Mouse (Mus musculus) left cerebral cortex, postnatal 14 days (tissue): ENCODE data around the gene Cd247. TPM values are rescaled to one million over a fixed set of nuclear protein-coding genes. Genes with fewer than 3 reads are reported as not detected.

Experiments used
- DNase-seq, 2 experiments: peaks; one replicate each; pipeline ENCODE4 v3.0.0; 2021 to 2022; ENCODE audit warnings: low spot score in 2 of 2, mixed read lengths in 1 of 2
- intact Hi-C: fragments of 180-260 bp; cut with DNase I; formaldehyde crosslinking; loops from one replicate; pipeline ENCODE4 v1.15.1; 2025
- total RNA-seq, 2 experiments: library from RNA; stranded (reverse); gene quantifications; 2 replicates each; pipeline ENCODE4 v1.2.3; 2021

Gene Cd247
- total RNA-seq, 2 experiments from 2014 or later, result not detected

GRCm38 (mm10) chr1:165874645-165875044, 86.2 kb downstream of the Cd247 start:
- intact Hi-C loops, result no loop called here
- no peak for DNase-seq

DNA sequence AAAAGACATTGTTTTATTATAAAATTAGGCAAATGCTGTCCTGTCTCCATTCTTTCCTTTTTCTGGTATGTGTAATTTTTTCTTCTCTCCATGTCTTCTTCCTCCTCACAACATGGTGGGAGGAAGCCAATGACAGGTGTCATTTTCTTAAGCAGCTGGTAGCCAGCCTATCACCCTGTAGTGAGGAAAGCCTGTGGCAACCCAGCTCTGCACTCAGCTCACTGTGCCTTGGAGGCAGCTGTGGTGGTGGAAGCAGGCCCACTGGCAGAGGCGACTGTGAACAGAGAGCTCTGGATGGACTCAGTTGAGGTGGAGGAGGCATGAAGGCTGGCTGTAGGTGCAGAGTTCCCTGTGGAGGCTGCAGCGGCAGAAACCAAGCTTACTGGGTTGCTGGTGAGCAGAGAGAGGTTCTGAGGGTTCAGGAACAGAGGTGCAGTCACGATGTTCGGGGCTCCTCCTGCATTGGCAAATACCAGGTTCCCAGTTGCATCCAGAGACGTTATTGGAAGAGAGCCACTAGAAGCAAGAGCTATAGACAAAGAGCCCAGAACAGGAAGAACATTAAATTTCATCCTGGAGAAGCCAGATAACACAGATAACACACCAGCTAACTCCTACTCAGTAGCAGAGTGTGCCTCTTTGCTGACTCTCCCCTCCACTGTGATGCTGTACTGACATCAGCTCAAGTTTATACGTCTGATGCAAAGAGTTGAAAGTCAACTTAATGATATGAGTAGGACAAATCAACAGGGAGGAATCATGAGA, 87.2 kb downstream of the Cd247 start:
- no peak for DNase-seq
- intact Hi-C loops, result no loop called here

DNA sequence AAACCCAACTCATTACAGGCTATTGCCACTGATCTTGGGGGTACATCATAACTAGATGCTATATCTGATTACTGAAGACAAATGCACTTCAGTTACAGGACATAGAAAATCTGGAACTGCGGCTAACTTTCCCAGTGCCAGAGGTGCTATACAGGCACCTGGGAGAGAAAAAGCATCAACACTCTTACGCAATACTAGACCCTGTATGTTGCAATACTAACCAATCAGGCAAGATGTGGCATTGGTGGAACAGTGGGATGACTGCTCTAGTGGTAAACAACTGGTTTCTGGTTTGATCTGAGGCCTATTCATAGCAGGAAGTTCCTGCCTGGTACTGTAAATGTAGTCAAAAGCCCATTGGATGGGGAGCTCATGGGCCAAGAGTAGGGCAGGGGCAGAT, 90.3 kb downstream of the Cd247 start:
- no peak for DNase-seq
- intact Hi-C loops, result no loop called here

DNA sequence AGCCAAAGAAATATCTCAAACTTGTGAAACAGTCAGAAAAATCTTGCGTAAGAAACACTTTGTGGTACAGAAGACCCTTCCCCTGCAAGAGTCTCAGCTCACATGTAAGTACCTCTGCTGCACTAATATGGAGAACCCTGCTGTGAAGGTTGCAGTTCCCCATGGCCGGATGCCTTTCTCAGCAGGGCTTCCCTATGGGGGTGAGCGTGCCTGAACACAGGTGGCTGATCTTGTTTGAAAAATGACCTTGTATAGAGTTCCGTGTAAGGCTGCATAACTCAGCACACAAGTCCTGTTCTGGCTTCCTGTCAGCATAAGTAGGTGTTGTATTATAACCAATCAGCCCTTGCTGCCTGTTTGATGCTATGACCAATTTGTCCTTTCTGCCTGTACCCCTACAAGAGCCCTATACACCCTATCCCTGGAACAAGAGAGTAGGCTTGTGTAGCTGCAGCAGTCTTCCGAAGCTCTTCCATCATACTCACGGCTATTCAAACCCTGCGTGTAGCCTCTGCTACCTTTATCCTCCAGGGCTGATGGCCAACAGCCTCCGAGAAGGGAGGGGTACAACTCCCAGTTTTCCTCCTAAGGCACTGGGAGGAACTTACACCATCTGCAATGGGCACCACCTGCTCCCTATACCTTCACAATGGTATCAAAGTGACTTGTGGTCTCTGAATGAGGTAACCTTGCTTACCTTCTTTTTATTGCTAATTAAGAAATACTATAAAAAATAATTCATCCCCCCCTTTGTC, 93.8 kb downstream of the Cd247 start:
- intact Hi-C loops, result no loop called here
- no peak for DNase-seq

DNA sequence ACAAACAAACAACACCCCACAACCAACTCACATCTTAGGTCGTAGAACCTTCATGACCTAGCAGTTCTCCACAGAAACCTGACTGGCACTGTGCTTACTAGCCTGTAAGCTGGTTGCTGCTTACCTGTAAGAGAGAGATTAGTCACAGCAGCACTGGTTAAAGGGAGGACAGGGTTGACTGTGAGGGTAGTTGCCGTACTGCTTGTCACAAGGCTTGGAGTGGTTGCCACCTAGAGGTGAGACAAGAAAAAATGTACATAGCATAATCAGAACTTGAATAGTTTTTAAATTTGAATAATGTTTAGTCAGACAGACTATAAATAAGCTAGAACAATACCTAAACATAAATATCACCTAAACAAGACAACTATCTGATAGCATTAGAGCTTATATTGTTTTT, 103.2 kb downstream of the Cd247 start:
- no peak for DNase-seq
- intact Hi-C loops, result no loop called here

DNA sequence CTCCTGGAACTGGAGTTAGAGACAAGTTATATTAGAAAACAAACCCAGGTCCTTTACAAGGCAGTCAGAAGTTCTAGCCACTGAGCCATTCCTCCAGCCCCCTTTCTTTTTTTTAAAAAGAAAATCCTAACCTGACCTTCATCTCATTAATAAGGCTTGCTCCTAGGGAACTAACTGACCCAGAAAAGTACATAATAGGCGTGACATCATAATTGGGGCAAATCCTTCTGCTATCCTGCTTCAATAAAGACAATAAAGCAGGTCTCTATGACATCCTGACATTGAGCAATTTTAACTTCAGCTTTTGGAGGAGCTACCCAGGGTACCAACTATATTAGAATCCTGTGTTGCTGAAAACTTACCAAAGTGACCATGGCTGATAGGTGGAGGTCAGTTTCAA, 115.1 kb downstream of the Cd247 start:
- DNase-seq, result no peak
- intact Hi-C loops, result no loop called here

- intact Hi-C loops, result no loop called here
- DNase-seq, result no peak
Observed at GRCm38 (mm10) chr1:165908153-165908552, 119.7 kb downstream of the Cd247 start.

DNA sequence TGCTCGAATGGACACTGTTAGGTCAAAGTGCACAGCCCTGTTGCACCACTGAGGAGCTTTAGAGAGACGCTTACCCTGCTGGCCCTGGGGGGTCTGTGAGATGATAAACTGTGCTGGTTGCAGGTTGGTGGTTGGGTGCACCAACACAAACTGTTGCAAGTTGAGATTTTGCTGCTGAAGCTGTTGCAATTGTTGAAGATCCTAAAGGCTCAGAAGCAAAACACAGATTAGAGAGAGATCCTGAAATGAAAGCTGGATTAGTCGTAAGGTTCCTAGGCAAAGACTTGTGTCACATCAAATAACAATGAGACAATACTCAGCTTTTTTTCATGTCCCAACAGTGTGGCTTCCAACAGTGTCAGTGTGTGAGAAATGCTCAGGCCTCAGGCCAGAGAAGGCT, 120.3 kb downstream of the Cd247 start:
- intact Hi-C loops, result no loop called here
- DNase-seq, result no peak

GRCm38 (mm10) chr1:165909471-165909870, 121.0 kb downstream of the Cd247 start:
- DNase-seq, result no peak
- intact Hi-C loops, result no loop called here

- intact Hi-C loops, result no loop called here
- no peak for DNase-seq
Observed at GRCm38 (mm10) chr1:165913720-165914415, 125.4 kb downstream of the Cd247 start.

DNA sequence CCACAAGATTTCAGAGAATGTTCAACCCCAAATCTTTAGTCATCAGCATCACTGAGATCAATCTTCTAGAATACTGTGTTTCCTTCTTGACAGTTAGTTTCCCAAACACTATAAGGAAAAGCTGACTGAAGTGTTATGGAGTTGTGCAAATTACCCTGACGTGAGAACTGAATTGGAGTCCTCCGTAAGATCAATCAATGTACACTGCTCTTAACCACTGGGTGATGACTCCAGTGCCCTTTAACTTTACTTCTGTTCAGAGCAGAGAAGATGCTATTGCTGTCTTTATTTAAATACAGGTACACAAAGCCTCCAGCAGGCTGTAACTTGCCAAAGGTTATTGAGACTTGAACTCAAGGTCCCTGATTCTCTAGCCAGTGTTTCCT, 125.9 kb downstream of the Cd247 start:
- no peak for DNase-seq
- intact Hi-C loops, result no loop called here

- intact Hi-C loops, result no loop called here
- DNase-seq, result no peak
Observed at GRCm38 (mm10) chr1:165921026-165921425, 132.5 kb downstream of the Cd247 start.

- DNase-seq, result no peak
- intact Hi-C loops, result no loop called here
Observed at GRCm38 (mm10) chr1:165922488-165922887, 134.0 kb downstream of the Cd247 start.

DNA sequence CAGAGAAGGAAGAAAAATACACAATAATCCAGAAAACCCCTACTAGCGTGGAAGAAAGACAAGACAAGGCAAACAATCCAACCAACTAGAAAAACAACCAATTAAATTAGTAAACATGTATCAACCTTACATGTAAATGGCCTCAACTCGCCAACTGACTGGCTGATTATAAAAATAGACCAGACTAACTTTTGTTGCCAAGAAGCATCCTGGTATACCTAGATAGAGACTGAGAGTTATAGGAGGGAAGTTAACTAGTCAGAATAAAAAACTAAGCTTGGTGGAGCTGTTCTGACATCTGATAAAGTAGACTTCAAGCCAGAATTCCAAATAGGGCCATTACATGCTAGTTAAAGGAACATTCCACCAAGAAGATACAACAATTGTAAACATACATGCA, 136.7 kb downstream of the Cd247 start:
- DNase-seq, result no peak

More for the DNA sequence above, 136.7 kb downstream of the Cd247 start:
- intact Hi-C loops, result no loop called here

Other genes with a start within 250 kb of the Cd247 start
- gene Mpzl1, start 154.1 kb upstream of the Cd247 start, total RNA-seq, result 10 to 100 TPM; 52.5 to 61.7 TPM
- 1 to 10 TPM; 6.4 to 8.5 TPM for gene Rcsd1, start 78.9 kb upstream of the Cd247 start, total RNA-seq
- gene Creg1, start 24.9 kb upstream of the Cd247 start, total RNA-seq, result 10 to 100 TPM; 25.1 to 28.5 TPM
- 10 to 100 TPM; 14.2 to 18.0 TPM for gene Pou2f1, start 214.0 kb downstream of the Cd247 start, total RNA-seq